Mouse (Mus musculus): ENCODE data around the gene Tpgs1.

DNA sequence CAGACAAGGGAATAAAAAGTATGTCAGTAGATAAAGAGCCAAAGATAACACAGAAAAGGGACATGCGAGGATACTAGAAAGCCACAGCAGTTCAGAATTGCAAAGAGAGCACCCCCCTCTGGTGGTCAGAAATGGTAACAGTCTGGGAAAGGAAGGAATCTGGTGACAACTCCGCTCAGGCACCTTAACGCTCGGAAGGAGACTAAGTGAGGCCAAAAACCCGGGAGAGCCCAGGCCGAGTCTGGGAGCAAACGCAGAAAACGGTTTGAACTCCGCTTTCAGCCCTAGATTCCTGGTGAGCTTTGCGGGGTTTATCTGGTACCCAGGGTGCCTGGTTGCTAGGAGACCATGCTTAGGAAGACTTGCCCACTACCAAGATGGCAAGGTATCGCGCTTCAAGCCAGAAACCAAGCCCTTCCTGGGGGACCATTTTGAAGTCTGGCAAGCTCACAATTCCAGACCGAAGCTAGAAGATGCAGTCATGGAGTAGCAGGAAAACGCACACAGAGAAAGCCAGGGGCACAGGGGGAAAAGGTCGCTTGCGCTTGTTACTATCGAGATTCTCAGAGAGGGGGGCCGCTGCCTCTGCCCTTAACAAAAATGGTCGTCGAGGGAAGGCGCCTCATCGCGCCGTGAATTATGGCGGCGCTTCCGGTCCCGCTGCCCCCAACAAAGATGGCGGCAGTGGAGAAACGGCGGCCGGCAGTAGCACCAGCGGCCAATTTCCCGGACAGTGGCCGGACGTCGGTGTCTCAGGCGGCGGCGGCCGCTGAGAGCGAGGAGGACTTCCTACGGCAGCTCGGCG lies at the start of gene Tpgs1:
- TF ChIP-seq MAX (IDR thresholded peaks at IDR 0.05; ENCODE audit: low read length), result no peak
- TF ChIP-seq POLR2A (IDR thresholded peaks at IDR 0.05; ENCODE audit: low read depth, low read length), result peak; percentile 77
- TF ChIP-seq CTCF (conservative IDR thresholded peaks at IDR 0.05 in 1 of 2, IDR thresholded peaks at IDR 0.05 in 1 of 2; ENCODE audit: low read depth in 2 of 2, low read length in 2 of 2), result peak; percentile 81 to 93
- TF ChIP-seq RCOR1 (conservative IDR thresholded peaks at IDR 0.05; ENCODE audit: low read depth, low read length), result peak; percentile 100
- TF ChIP-seq JUND (conservative IDR thresholded peaks at IDR 0.05; ENCODE audit: low read depth, low read length), result 0 out of 2 replicates have a peak, but pooled peaks have one; percentile 19
- no peak; the same call in 1 of the 2 replicates for TF ChIP-seq ZMIZ1 (IDR thresholded peaks at IDR 0.05; ENCODE audit: low read depth, low read length)
